Mouse (Mus musculus) neural tube, embryonic 11.5 days (tissue): ENCODE results near the gene Gm10190. TPM values are rescaled to one million over a fixed set of nuclear protein-coding genes. Genes with fewer than 3 reads are reported as not detected.

Experiments used
- ATAC-seq: fragments of 200-750 bp; cut with Nextera tagmentation; 2 replicates; pipeline ENCODE4 v1.8.0; 2017; ENCODE audit warnings: moderate number of reproducible peaks, mild to moderate bottlenecking, moderate TSS enrichment, moderate library complexity; ENCODE audit not compliant: insufficient read depth, low FRiP score, low TSS enrichment
- DNase-seq: peaks from one replicate; pipeline ENCODE4 v3.0.0-alpha.2; 2015; ENCODE audit warnings: low spot score
- H3K27ac ChIP-seq: fragments of 300-500 bp; sonication (generic); 2 replicates; pipeline ENCODE4 v1.5.1; 2014; ENCODE audit warnings: low read depth, mild to moderate bottlenecking, low read length
- H3K27me3 ChIP-seq: fragments of 300-500 bp; sonication (generic); 2 replicates; pipeline ENCODE4 v1.6.1; 2014; ENCODE audit warnings: mild to moderate bottlenecking, low read length, mixed read lengths; ENCODE audit not compliant: control insufficient read depth, insufficient read depth
- H3K36me3 ChIP-seq: fragments of 300-500 bp; sonication (generic); 2 replicates; pipeline ENCODE4 v1.6.1; 2014; ENCODE audit warnings: mild to moderate bottlenecking, low read length, moderate library complexity, mixed read lengths; ENCODE audit not compliant: control insufficient read depth, insufficient read depth
- H3K4me1 ChIP-seq: fragments of 300-500 bp; sonication (generic); 2 replicates; pipeline ENCODE4 v1.6.1; 2014; ENCODE audit warnings: low read length, mixed read lengths; ENCODE audit not compliant: control insufficient read depth, insufficient read depth
- H3K4me2 ChIP-seq: fragments of 300-500 bp; sonication (generic); 2 replicates; pipeline ENCODE4 v1.6.1; 2014; ENCODE audit warnings: low read depth, mild to moderate bottlenecking, moderate library complexity
- H3K4me3 ChIP-seq: fragments of 300-500 bp; sonication (generic); 2 replicates; pipeline ENCODE4 v1.5.1; 2014; ENCODE audit warnings: low read depth, low read length
- H3K9ac ChIP-seq: fragments of 300-500 bp; sonication (generic); 2 replicates; pipeline ENCODE4 v1.6.1; 2014; ENCODE audit warnings: mild to moderate bottlenecking, low read length
- H3K9me3 ChIP-seq: fragments of 300-500 bp; sonication (generic); 2 replicates; pipeline ENCODE4 v1.6.1; 2016; ENCODE audit warnings: low read length; ENCODE audit not compliant: control insufficient read depth
- WGBS: fragments of 180-500 bp; shearing (Covaris S2); extraction: QIAGEN DNeasy Blood & Tissue Kit; methylation state at CpG from one replicate; pipeline ENCODE4 v1.1.7; 2014; 5-methylcytosine and 5-hydroxymethylcytosine counted together
- polyA plus RNA-seq: library from polyadenylated mRNA; unstranded; fragments of >200 nt; fragmentation: Nextera tagmentation; extraction: Ambion mirVana; gene quantifications from 2 replicates; pipeline ENCODE4 v1.2.1, GENCODE M21; 2014

Gm10190 gene
- polyA plus RNA-seq, 1 experiment from 2014 or later = 2.0 TPM

GRCm38 (mm10) chr17:80326431-80326830 lies 46.9 kb downstream of the Gm10190 start:
- Histone ChIP-seq H3K36me3 (no peaks in the 10 kb centered on the region), H3K27ac (no peak overlapping the region), H3K27me3 (no peaks in the 10 kb centered on the region), H3K4me3 (no peak overlapping the region), H3K9ac (no peak overlapping the region), H3K4me1 (no peaks in the 10 kb centered on the region), H3K9me3 (no peaks in the 10 kb centered on the region), H3K4me2 (no peak overlapping the region)
- DNase-seq (no peak), ATAC-seq (no peak)
- 84% methylated on average over 3 of the region's 3 CpGs for WGBS

GRCm38 (mm10) chr17:80325456-80325855 lies 47.9 kb downstream of the Gm10190 start:
- Histone ChIP-seq H3K27ac (no peak overlapping the region), H3K9ac (no peak overlapping the region), H3K9me3 (no peaks in the 10 kb centered on the region), H3K4me2 (no peak overlapping the region), H3K36me3 (no peaks in the 10 kb centered on the region), H3K4me1 (no peaks in the 10 kb centered on the region), H3K27me3 (no peaks in the 10 kb centered on the region), H3K4me3 (no peak overlapping the region)
- ATAC-seq (no peak), DNase-seq (no peak)
- 82% methylated on average over 5 of the region's 5 CpGs for whole genome bisulfite sequencing

GRCm38 (mm10) chr17:80324521-80324920 lies 48.8 kb downstream of the Gm10190 start:
- WGBS = 85% methylated on average over 7 of the region's 7 CpGs
- H3K4me1 ChIP-seq = no peaks in the 10 kb centered on the region
- no peaks in the 10 kb centered on the region for H3K9me3 ChIP-seq
- H3K36me3 ChIP-seq = no peaks in the 10 kb centered on the region
- no peaks in the 10 kb centered on the region for H3K27me3 ChIP-seq
- H3K4me2 ChIP-seq = no peak overlapping the region
- H3K27ac ChIP-seq = no peak overlapping the region
- ATAC-seq = no peak
- no peak overlapping the region for H3K4me3 ChIP-seq
- DNase-seq = no peak
- no peak overlapping the region for H3K9ac ChIP-seq

GRCm38 (mm10) chr17:80323658-80324057 lies 49.7 kb downstream of the Gm10190 start:
- Histone ChIP-seq H3K9ac (no peak overlapping the region), H3K4me1 (no peaks in the 10 kb centered on the region), H3K9me3 (no peaks in the 10 kb centered on the region), H3K4me2 (no peak overlapping the region), H3K4me3 (no peak overlapping the region), H3K27me3 (no peaks in the 10 kb centered on the region), H3K36me3 (no peaks in the 10 kb centered on the region), H3K27ac (no peak overlapping the region)
- WGBS = 82% methylated on average over 8 of the region's 8 CpGs
- ATAC-seq (no peak), DNase-seq (no peak)

Other genes starting within 250 kb of the Gm10190 start
- gene Galm, start 246.1 kb downstream of the Gm10190 start, polyA plus RNA-seq = 6.8 and 9.8 TPM in 2 replicates
- 761 and 791 TPM in 2 replicates for gene Srsf7, start 166.2 kb downstream of the Gm10190 start, polyA plus RNA-seq
- gene Ttc39d, start 166.1 kb downstream of the Gm10190 start, polyA plus RNA-seq = not detected in 2 replicates
- gene Gemin6, start 149.1 kb downstream of the Gm10190 start, polyA plus RNA-seq = 41.0 and 41.2 TPM in 2 replicates
- gene Morn2, start 83.3 kb downstream of the Gm10190 start, polyA plus RNA-seq = 29.8 and 32.4 TPM in 2 replicates
- gene Dhx57, start 83.1 kb downstream of the Gm10190 start, polyA plus RNA-seq = 27.8 and 29.9 TPM in 2 replicates
- 0.55 and 1.3 TPM in 2 replicates for gene Arhgef33, start 66.1 kb downstream of the Gm10190 start, polyA plus RNA-seq
- gene Sos1, start 106.9 kb upstream of the Gm10190 start, polyA plus RNA-seq = 10.0 and 10.1 TPM in 2 replicates
- gene Cdkl4, start 204.3 kb upstream of the Gm10190 start, polyA plus RNA-seq = 4.9 and 7.3 TPM in 2 replicates